Mouse (Mus musculus): ENCODE measurements around the gene Greb1.
"Not testable (repeated sequence)": the region's sequence is repeated elsewhere in the genome, so short reads cannot be mapped to it uniquely, and the experiment has no call there.

Gene Greb1

DNA sequence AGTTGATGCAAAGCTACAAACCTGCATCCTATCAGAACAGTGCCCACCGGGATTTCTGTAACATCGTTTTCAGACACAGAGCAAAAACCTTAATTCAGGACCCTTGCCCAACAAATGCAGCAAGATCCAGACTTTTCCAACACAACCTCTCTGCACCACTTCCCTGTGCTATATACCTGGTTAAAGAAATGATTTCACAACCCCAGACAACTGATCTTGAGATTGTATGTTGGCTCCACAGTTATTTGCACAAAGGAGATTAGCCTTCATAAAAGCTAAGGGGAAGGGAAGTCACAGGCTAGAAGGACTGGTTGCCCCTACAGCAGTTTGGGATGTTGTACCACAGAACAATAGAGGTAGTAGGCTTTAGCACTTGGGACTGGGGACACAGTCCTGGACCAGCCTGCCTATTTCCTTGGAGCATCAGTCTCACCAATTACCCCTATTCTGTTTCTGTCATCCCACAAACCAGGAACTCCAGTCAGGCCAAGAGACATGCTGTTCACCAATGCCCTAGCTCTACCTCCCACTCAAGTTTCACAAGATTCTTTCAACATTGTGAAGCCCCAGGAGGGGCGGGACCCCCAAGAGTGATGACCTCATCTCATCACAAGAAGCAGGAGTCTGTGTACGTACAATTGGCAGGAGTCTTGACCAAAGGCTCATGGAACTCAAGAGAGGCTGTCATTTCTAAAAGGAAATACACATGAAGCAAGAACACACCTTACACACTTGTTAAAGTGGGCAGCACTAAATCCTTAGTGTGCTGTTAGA, 36.9 kb downstream of the Greb1 start:
- DNase-seq (ENCODE audit: low spot score in 2 of 2) = no peak

DNA sequence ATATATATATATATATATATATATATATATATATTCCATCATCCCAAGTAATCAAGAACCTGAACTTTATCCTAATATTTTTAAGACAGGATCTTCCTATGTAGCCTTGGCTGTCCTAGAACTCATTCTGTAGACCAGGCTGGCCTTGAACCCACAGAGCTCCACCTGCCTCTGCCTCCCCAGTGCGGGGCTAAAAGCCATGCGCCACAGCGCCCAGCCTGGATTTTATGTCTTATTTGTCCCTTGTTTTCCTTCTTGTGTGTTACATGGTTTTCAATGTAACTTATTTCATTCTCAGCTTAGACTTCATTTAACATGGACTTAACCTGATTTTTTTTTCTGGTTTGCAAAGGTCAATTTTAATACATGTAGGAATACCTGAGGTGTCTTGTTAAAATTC, 39.2 kb downstream of the Greb1 start:
- no peak for DNase-seq (ENCODE audit: low spot score in 2 of 2)

DNA sequence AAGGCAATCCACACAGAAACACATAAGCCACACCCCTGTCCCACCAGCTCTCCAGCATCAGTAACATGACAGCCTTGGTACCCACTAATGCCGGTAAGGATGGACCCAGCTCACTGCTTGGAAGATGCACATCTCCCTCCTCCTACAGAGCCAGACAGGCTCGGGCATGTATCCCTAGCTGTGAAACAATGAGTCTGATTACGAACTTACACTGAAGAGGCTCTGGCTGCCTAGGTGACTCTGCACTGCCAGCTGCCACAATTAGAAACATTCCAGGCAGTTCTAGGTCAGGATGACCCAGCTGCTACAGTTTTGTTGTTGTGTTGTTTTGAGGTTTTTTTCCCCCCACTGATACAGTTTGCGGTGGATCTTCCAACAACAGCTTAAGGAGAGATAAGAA, 40.4 kb downstream of the Greb1 start:
- DNase-seq (ENCODE audit: low spot score in 2 of 2) = no peak

DNA sequence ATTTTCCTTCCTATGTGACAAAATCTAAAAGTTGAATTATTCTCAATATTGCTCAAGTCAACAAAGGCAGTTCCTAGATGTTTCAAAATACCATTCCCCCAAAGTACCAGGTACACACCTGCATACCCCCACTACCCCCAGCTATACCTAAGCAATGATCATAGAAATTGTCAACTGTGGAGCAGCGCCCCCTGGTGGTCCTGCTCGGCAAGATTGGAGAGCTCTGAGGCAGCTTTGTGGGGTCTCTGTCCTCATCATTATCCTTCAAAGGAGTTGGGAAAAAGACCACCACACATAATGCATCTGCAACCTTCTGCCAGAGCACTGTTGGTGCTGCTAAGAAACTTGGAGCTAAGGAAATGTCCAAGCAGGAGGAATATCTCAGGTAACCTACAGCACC, 46.4 kb downstream of the Greb1 start:
- no peak for DNase-seq (ENCODE audit: low spot score in 2 of 2)

DNA sequence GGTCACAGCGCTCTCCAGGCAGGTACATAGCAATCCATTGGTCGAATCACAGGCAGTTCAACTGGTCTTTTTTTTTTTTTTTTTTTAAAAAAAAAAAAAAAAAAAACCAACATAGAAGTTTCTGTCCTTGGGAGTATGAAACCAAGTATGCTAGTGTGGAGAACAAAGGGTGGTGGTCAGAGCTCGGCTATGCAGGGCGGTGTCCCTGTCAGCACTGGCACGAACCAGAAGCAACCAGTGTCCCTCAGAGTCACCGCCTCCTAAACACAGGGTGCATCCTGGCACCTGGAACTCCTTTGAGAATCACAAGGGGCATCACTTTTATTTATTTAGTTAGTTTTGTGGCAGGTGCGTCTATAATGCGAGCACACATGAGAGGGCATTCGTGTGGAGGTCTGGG, 47.1 kb downstream of the Greb1 start:
- DNase-seq (ENCODE audit: low spot score in 2 of 2) = no peak

DNA sequence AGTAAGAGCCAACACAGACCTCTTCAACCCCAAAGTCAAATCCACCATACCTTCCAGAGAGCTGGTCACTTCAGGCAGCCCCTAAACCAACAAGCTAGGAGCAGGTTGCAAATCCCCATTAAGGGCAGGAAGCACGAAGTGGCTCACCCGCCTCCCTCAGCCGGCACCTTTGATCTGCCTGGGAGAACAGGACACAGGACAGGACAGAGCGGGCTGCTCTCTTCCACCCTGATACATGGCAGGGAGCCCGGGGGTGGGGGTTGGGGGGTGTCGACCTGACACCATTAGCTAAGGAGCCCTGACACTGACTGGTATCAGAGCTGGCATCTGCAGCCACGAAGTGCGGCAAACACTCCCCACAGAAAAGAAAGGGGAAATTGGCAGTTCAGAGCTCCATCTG, 47.6 kb downstream of the Greb1 start:
- no peak for DNase-seq (ENCODE audit: low spot score in 2 of 2)

DNA sequence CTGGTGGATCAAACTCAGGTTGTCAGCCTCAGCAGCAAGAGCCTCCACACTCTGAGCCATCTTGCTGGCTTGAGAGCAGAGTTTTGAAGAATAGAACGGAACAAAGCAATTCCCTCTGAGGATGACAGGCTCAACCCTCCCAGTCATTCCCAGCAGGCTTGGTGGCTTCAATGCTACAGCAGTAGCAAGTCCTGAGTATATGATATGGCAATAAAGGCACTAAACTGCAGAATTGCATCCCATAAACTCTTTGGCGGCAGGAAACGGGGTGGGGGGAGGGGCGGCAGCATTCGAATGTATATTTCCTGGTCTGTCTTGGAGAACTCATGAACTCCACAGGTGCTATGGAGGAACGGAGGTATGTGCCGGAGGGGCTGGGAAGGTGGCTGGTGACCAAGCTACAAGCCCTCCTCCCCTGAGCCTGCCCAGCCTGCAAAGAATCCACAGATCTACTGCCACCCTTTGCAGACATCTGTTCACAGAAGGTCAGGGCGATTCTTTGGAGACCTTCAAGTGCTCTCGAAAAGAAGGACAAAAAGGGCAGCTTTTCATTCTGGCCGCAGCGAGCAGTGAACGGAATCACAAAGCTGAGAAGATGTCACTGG, 48.3 kb downstream of the Greb1 start:
- DNase-seq (ENCODE audit: low spot score in 2 of 2) = no peak

DNA sequence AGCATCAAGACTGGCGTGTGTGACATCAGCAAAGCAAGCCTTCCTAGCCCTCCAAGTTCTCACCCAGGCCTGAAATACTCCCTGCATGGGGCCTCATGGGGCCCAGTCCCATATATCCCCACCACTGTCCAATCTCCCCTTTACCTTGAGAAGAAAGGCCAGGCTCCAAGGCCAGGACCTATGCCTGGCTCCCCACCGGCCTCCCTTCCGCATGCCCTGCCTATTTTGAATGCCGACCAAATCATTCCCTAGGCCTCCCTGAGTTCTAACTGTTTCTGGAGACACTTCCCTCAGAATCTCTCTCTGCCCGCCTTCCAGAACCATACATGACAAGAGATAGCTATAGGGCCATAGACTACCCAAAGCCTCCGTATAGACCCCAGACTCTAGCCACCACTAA, 49.1 kb downstream of the Greb1 start:
- no peak for DNase-seq (ENCODE audit: low spot score in 2 of 2)

DNA sequence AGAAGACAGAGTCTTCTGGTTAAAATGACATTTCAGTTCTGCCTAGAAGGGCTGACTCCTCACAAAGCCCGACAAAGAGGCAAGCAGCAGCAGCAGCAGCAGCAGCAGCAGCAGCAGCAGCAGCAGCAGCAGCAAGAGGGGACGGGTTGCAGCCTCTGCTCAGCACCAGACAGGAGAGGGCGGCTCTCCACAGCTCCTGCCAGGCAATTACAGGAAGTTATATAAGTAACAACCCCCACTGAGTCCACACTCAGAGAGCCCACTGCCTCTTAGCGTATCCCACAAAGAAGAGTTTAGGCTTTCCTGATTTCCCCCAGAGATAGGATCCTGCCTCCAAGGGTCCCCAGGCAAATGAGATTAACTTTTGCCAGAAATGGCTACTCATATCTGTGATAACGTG, 60.6 kb downstream of the Greb1 start:
- no peak for DNase-seq (ENCODE audit: low spot score in 2 of 2)

DNA sequence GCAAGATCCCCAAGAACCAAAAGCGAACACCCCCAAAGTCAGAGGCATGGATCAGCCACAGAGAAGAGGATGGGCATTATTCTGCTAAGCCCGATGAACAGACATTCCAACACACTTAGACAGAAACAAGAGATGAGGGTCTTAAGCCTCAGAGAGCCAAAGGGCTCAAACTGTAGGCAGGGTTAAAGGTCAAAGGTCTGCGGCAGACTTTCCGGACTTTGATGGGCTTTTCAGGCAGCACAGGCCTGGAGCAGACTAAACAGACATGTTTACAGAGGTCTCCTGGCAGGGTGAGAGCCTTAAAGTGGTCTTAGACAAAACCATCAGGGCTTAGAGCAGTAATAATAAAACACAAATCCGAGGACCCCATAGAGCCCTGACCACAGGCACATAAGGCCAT, 63.4 kb downstream of the Greb1 start:
- no peak for DNase-seq (ENCODE audit: low spot score in 2 of 2)

DNA sequence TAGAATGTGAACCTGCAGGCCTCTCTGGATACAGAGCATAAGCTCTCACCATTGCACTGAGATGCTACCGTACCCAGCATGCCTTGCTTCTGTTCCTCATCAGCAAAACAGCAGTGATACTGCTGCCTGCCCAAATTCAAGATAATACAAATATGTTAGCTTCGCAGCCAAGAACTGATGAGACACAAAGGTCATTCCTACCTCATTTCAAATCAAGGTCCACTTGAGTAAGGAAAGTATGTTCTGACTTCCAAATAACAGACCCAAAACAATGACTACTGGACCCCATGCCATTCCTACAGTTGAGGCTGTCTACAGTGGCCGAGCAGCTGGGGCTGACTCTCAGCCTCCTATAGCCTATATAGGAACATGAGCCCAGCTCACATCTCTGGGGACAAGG, 66.0 kb downstream of the Greb1 start:
- DNase-seq (ENCODE audit: low spot score in 2 of 2) = no peak

DNA sequence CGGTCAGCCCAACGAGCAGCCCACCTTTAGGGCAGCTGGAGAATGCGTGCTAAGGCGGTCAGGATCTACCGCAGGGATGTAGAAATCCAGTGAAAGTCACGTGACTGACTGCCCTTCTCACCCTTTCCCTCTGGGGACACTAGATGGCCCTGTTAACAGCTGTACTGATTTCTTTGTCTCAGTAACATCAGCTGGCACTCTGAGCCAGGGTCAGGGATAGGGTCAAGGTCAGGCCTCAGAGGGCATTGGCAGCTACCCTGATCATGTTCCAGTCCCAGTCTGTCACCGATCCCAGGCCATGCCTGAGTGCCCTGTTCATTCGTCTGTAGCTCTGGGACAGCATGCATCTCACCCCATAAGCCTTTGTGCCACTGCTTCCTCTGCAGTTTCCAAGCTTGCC, 66.7 kb downstream of the Greb1 start:
- no peak for DNase-seq (ENCODE audit: low spot score in 2 of 2)

DNA sequence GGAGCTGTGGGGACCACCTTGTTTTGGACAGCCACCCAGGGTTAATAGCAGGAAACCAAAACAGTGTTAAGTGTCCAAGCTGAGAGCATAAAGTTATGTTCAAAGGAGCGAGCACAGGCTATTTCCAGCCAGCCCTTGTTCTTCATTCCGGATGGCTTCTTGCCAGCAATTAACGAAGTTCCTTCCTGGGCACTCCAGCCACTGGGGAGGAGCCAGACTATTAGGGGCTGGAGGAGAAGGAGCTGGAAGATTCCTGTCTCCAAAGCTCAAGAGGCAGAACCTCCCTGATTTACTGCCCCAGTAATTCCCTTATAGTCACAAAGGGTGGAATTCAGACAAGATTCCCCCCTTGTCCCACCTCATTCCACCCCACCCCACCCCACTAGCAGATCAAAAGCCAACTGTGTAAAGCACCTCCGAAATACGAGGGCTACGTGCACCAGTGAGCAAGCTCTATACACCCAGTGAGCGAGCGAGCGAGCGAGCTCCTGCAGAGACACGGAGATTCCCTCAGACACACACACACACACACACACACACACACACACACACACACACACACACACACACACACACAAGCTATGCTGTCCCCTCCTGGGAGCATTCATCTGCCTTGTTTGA, 69.5 kb downstream of the Greb1 start:
- DNase-seq (ENCODE audit: low spot score in 2 of 2) = no peak

DNA sequence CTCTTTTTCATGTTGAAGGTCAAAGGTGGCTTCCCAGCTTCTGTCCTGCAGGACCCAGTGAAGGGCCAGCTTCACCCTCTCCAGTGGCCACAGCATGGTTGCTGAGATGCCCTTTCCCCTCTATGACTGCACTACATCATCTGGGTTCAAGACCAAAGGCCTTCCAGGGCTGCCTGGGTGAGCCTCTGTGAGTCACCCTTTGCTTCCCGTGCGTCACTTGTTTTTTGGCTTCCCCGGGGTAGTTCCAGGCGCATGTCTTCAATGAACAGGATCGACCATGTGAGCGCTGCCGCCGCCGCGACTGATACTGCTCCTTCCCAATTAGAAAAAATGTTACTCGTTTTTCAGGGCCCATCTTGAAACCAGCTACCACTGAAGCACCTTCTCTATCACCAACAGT, 70.5 kb downstream of the Greb1 start:
- DNase-seq (ENCODE audit: low spot score in 2 of 2) = no peak

DNA sequence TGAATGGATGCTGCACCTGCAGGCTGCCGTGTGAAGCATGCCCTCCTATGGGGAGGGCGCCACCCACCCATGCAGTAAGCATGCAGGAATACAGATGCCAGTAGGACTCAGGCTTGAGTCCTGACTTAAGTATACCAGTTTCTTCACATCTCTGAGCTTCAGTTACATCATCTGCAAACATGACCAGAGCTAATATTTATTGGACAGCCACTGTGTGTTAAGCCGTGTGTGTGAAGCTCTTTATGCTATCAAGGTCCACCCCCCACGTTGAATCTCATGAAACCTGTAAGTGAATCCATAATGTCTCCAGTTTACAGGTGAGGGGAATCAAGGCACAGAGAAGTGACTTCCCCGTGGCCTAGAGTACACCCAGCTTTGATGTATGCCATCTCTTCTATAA, 72.5 kb downstream of the Greb1 start:
- no peak for DNase-seq (ENCODE audit: low spot score in 2 of 2)

DNA sequence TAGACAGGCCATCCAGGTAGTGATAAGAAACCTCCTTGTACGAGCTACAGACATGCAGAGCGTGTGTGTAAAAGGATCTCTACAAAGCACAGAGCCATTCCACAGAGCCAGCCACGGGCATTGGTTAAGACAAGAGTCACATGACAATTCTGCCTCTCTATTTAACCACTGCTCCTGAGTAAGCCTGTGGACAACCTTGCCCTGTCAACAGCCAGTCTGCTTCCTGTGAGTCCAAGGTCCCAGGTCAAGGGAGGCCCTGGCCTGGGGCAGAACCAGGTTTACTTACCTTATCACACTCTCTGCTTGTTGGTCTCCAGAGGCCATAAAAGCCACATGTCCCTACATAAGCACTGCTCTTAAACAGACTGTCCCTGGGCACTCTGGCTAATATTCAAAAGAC, 74.5 kb downstream of the Greb1 start:
- DNase-seq (ENCODE audit: low spot score in 2 of 2) = no peak

DNA sequence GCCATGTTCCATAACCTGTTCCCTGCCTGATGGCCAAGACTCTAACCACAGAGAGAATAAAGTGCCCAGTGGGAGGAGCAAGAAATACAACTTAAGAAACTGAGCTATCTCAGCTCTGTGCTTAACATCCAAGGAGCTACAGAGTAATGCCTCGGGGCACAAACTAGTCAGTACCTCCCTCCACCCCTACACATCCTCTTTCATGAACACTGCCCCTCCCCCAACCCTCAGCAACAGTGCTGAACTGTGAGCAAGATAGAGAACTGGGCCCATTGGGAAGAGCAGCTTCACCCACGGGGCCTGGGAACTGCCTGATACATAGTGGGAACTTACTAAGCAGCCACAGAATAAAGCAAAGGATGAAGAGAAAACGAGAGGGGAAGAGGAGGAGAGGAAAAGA, 77.1 kb downstream of the Greb1 start:
- no peak for DNase-seq (ENCODE audit: low spot score in 2 of 2)

DNA sequence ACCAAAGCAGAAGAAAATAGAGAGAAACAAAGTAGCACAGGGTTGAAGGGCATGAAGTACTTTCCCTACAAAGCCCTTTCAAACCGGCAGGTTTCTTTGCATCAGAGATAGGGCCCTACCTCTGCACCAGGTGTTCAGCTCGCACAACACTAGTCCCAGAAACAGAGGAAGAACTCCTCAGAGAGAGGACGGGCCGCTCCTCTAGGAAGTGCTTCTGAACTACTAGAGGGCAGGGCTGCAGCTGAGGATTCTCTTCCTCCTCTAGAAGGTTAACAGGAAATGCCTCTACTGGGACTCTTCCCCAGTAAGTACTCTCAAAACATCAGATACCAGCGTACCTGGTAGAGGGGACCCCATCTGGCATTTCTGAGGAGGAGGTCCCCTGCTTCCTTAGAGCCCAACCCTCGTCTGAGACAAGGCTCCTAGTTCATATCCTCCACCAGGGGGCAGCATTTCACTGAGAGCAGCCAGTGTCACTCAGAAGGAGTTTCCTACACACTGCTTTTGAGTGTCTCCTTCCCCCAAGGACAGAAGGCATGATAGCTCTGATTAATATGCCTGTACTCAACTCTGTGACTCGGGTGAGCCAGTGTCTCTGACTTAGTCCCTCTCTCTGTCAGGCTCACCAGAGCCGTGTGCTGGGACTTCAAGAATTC, 81.9 kb downstream of the Greb1 start:
- DNase-seq (ENCODE audit: low spot score in 2 of 2) = no peak

DNA sequence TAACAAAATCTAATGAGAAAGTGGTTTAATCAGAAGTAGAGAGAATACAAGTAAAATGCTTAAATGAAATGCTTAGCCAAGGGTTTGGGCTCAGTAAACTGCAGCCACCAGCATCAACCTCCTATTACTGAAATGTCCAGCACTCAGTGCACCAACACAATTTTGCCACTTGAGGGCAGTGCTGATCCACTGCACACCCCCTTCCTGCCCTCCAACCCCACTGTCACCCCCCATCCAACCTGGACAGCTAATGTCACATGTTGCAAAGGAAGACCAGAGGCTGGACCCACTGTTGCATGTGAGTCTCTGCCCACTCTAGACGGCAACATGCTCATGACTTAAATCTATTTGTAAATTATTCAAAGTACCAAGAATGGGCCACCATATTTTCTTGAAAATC, 83.0 kb downstream of the Greb1 start:
- DNase-seq (ENCODE audit: low spot score in 2 of 2) = no peak

DNA sequence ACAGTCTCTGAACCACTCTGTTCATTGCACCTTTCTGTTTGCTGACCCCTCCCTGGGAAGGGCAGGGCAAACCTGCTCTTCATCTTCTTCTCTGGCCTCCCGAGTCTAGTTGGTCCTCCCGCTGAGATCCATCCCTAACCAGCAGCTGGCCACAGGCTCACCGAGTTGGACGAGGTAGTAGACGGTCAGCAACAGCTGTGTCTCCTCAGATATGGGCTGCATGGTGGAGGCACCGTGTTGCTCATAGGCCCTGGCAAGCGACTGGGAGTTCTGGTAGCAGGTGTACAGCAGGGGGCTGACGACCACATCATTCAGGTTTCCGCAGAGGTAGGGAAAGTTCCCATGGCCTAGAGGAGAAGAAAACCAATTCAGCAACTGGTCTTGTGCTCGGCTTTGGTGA, 86.1 kb downstream of the Greb1 start:
- DNase-seq (ENCODE audit: low spot score in 2 of 2) = no peak

DNA sequence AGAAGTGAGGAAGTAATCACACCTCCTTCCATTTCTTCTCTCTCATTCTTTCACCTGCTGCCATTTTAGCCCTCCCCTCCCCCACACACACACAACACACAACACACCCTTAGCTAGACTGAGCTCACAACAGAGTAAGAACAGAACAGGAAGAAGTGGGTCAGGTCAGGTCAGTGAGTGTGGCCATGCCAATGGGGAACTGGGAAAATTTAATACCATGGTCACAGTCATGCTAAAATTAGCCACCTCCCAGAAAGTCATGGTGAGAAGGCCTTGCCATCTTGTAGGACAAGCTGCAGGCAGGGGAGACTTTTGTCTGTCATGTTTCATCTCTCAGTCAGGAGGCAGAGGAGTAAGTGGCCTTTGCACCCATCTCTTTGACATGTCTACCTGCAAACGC, 102.0 kb downstream of the Greb1 start:
- DNase-seq (ENCODE audit: low spot score in 2 of 2) = no peak

DNA sequence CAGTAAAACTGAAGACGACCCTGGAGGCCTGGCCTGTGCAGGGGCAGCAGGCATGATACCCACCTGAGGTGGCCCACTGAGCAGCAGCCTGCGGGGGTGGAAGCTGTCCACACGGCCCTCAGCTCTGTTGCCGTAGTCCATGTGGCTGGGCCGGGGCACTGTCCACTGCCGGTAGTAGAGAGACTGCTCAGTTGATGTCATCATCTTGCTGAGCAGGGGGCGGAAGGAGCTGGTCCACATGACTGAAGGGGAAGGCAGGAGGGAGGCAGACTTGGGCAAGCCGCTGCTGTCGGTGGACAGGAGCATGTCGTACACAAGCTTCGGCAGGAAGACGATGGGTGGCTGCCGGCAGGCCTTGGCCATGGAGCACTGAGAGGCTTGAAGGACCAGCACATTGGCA, 104.5 kb downstream of the Greb1 start:
- DNase-seq (ENCODE audit: low spot score in 2 of 2) = no peak

DNA sequence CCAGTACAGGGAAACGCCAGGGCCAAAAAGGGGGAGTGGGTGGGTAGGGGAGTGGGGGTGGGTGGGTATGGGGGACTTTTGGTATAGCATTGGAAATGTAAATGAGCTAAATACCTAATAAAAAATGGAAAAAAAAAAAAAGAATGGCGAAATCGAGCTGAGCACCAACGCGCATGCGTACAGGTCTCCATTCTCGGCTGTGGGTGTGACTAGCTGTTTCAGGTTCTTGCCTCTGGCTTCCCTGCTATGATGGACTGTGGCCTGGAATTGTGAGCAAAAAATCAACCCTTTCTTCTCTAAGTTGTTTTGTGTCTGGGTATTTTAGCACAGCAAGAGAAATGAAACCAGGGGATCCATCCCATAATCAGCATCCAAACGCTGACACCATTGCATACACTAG, 105.4 kb downstream of the Greb1 start:
- DNase-seq (ENCODE audit: low spot score in 2 of 2) = not testable (repeated sequence)

All from urinary bladder, postnatal 4 days (tissue).